Mouse (Mus musculus): Measurements from ENCODE around the gene Cryge.
A peak's percentile ranks its signal among the peaks of the same experiment; 100 is the strongest.

Gene Cryge

DNA sequence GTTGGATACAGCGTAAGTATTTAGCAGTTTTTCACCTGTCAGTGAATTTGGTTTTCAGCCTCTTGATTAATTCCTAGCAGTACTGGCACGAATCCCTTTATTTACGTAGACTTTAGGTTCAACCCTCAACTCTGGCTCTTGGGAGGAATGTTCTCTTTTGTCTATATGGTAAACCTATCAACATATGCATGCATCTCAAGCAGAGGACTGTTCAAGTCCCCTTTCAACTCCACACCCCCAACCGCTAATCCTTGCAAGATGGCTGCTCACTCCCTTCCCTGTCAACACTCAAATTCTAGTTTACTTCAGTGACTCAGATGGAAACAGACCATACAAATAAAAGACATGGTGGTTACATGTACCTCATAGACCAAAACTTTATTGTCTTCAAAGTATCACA is 38.2 kb downstream of the Cryge start:
- DNase-seq (ENCODE audit: low spot score), result no peak

DNA sequence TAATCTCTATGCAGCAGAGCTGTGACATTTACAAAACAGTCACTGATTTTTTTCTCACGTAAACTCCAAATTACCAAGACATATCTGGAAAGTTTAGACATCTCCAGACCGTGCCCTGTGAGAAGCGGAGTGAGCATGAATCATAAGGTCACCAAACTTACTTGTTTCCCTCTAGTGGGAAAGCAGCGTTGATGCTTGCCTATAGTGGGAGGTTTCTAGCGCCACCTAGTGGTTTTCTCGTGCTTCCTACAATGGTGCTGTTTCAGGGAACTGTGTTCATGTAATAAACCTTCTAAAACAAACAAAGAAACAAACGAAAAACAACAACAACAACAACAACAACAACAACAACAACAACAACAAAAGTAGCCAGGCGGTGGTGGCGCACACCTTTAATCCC is 40.8 kb downstream of the Cryge start:
- peak; percentile 73 for DNase-seq (ENCODE audit: low spot score)

DNA sequence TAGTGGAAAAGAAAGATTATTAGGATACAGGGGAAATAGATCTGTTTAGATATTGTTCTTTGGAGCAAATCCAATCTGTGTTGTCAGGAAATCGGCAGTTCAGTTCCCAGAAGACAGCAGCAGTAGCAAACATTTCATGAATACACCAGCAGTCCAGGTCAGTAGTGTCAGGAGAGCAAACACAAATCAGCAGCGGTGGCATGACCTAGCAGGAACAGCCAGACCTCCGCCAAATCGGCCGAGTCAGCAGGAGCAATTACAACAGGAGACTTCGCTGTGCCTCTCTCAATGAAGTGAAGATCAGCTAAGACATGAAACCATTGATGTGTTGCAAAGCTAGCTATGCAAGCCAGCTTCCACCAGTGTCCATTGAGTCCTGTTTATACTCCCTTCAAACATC is 45.4 kb downstream of the Cryge start:
- no peak for DNase-seq (ENCODE audit: low spot score)

DNA sequence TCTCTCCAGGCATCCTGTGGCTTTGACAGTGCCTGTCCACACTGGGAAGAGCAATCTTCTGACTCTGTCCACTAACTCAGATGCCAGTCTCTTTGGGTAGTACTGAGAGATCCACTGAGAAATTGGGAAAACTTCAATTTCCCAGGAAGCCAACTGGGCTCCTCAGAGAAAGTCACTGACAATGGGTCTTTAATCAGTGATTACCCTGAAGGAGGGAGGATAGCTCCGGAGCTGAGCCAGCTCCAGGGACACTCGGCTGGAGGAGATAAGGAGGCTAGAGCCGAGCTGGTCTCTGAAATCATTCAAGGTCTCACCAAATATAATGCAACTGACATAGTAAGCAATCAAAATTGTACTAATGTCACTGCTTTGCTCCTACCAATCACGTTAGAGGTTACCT is 46.4 kb downstream of the Cryge start:
- DNase-seq (ENCODE audit: low spot score), result no peak

Measured in lung, postnatal 25 days (tissue).